Mouse (Mus musculus) cerebellum, postnatal 10 days (tissue): ENCODE results near the gene 1700056E22Rik.

Source experiments
- DNase-seq, 2 experiments: peaks; one replicate each; pipeline ENCODE4 v3.0.0; 2021; ENCODE audit warnings: mixed read lengths in 2 of 2

1700056E22Rik gene

GRCm38 (mm10) chr1:184034011-184034557 is at the start of gene 1700056E22Rik:
1700056E22Rik (minus strand) TSS chr1:184034301.
- peak; percentile 98 to 99 for DNase-seq

DNA sequence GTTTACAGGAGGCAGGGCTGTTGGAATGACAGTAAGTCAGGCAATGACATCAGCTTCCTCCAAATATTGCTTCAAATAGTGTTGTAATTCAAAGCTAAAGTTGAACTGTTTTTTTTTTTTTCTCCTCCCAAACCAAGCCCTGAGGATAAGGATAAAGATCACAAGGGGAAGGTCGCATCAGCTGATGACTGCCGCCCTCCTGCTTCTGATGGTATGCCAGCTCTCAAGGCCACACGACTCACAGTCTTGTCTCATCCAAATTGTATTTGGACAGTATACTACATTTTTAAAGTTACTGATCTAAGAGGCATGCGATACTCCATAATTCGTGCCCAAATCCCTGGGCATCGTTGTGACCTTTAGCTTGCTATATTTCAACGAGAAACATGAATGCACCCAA is 49.1 kb upstream of the 1700056E22Rik start:
- DNase-seq, result no peak

DNA sequence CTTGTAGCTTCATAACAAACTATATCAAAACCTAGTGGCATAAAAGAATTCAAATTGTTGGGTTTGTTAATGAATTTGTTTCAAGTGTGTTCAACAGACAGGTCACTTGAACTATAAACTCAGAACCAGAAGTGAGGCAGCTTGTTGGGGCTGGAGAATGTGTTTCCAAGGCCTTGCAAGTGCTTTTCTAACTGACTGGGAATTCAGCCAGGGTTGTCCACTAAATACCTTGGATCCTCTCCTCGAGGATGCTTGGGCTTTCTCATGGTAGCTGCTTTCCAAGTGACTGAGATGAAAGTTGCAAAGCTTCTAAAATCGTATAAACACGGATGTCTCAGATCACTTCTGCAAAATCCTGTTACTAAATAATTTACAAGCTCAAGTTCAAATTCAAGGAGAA is 48.6 kb upstream of the 1700056E22Rik start:
- DNase-seq, result no peak

DNA sequence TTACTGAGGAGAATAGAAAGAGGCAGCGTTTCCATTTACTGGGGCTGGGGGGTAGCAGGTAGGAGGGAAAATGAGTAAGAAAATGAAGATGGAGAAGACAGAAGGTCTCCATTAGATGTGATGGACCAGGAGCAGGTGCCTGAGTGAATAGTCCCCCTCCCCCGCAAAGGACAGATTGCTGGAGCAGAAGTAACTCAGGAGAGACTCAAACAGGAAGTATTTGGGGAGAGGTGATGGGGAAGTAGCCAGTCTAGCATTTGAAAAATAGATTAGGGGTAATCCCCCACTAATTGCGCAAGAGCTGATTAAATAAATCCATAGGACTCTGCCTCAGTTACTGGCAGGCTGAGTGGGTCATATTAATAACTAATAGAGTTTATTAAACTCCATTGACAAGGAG is 45.2 kb upstream of the 1700056E22Rik start:
- DNase-seq, result no peak

DNA sequence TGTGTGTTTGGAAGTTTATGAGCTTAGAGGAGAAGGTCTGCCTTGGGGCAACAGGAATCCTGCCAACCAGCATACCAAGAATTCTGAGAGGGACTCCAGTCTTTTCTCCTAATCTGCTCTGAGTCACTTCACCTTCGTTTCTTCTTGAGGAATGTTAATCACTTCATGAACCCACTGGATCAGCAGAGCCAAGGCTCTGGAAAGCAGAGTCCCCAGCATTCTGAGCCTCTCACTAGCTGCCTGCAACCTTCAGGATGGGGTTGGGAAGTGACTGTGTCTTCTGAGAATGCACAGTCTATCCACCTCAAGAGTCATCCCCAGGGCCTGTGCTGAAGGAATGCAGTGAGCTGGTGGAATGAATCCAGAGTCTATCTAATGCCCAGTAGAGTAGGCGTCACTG is 42.7 kb upstream of the 1700056E22Rik start:
- DNase-seq, result no peak

GRCm38 (mm10) chr1:184076065-184076464 is 42.0 kb upstream of the 1700056E22Rik start:
- DNase-seq, result no peak

DNA sequence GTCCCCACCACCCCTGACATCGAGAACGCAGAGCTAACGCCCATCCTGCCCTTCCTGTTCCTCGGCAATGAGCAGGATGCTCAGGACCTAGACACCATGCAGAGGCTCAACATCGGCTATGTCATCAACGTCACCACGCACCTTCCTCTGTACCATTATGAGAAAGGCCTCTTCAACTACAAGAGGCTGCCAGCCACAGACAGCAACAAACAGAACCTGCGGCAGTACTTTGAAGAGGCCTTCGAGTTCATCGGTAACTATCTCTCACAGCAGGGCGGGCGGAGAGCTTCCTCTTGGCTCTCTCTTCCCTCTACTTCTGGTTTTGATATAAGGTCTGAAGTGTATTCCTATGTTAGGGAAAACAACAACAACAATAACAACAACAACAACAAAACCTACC is 34.9 kb upstream of the 1700056E22Rik start:
- no peak for DNase-seq

GRCm38 (mm10) chr1:184067704-184068558 is 33.8 kb upstream of the 1700056E22Rik start:
- DNase-seq, result no peak

- no peak for DNase-seq
Observed at GRCm38 (mm10) chr1:184066460-184067287, 32.6 kb upstream of the 1700056E22Rik start.

DNA sequence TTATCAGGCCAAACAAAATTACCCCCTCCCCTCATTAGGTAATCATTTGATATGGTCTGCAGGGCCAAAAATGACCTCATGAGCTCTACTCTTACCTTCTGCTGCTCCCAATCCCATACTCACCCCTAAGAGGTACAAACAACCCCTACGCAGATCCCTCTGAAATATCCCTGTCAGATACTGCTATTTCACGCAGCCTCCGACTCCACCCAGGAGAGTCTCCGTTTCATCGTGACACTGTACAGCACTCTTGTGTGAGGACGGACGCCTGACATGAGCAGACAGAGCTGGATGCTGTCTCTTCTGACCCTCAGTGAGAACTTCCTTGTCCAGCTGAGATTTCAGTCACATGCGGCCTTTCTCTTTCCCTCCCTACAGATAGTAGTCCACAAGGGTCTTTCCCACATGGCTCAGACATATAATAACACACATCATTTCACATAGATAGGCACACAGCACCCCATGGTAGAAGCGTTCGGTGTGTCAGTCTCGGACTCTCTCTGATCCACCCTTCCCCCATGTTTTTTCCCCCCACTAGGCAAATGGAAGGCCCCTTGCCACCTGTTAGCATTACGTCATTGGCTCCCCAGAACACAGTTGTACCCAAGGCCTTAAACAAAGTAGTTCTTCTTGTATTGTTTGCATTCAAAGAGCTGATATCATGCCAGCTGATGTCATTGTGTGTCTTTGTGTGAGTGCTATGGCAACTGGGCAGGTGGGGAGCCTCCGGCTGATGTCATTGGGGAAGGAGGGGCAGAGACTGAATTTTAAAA is 31.7 kb upstream of the 1700056E22Rik start:
- no peak for DNase-seq

DNA sequence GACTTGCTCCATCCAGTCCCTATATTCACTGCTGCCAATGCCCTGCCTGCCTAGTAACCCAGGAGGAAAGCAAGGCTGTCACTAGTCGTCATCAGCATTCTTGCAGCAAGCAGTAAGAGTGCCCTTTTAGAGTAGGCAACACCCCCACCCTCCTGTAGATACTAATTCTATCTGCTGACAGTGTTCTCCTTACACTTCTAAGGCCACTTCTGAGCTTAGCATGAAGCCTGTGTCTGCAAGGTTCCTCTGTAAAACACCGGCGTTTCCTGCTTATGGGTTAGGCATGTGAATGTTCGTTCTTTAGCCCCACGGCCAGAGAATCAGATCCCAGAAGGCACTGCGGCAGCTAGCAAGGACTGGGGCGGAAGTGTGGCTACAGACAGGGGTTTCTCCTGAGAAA is 30.2 kb upstream of the 1700056E22Rik start:
- DNase-seq, result no peak

- DNase-seq, result no peak
Observed at GRCm38 (mm10) chr1:184061901-184062300, 27.8 kb upstream of the 1700056E22Rik start.

DNA sequence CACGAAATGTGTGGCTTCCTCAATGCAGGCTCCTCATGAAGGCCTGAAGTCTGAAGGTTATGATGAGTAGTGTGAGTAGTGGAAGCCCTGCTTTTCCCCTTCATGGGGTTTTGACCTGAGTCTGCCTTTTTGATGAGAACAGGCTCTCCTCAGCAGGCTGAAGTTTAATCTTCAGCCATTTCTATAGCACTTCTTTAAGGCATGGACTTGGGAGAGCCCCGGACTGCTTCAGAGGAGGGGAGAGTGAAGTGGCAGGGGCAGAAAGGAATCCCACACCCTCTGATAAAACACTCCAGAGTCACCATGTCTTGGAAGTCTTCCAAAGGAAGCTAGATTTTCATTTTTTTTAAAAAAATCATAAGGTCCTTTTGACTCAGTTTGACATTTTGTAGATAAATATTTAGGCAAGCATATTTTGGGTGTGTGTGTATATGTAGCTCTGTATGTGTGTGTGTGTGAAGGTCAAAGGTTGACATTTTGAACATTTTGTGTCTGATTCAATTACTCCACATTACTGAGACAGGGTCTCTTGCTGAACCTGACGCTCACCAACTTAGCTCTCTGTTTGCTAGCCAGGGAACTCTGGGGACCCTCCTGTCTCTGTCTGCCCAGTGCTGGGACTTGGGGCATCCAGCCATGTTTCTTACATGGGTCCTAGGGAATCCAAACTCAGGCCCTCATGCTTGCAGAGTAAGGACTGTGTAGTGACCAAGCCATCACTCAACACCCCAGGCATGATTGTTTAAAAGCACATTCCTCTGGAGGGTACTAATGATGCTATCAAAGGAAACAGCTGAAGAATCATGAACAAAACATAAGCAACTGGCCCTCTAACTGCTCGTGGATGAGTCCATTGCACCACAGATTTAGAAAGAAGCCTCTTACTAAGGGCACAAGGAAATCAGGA is 27.0 kb upstream of the 1700056E22Rik start:
- no peak for DNase-seq

DNA sequence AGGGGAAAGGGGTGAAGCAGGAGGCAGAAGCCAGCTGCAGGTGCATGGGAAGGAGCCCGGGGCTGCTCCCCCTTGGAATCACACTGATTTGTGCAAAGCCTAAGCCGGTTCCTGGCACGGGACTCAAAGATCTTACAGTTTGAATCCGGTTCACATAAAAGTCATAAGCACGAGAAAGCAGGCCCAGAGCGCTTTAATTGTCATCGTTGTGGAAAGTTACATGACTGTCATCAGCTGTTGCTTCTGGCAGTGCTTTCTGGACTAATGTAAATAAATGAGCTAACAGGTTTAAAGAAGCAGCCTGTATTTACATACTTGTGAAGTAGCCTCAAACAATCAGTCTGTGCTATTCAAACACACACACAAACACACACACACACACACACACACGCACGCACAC is 26.3 kb upstream of the 1700056E22Rik start:
- DNase-seq, result no peak

GRCm38 (mm10) chr1:184059814-184060213 is 25.7 kb upstream of the 1700056E22Rik start:
- DNase-seq, result no peak

GRCm38 (mm10) chr1:184058206-184058605 is 24.1 kb upstream of the 1700056E22Rik start:
- no peak for DNase-seq

- no peak for DNase-seq
Observed at GRCm38 (mm10) chr1:184054176-184054575, 20.1 kb upstream of the 1700056E22Rik start.

DNA sequence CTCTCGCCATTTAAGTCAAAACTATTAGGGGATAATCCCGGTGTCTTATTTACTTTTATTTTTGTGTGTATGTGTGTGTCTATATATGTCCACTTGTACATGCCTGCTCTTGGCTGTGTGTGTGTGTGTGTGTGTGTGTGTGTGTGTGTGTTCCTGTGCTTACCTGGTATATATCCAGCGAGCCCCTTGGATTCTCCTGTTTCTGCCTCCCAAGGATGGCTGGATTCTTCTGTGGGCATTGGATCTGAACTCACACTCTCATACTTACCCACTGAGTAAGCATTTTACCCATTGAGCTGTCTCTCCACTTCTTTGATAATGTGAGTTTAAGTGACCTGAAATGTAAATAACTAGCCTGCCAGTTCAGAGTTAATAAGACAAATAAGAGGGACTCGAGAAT is 19.6 kb upstream of the 1700056E22Rik start:
- no peak for DNase-seq

DNA sequence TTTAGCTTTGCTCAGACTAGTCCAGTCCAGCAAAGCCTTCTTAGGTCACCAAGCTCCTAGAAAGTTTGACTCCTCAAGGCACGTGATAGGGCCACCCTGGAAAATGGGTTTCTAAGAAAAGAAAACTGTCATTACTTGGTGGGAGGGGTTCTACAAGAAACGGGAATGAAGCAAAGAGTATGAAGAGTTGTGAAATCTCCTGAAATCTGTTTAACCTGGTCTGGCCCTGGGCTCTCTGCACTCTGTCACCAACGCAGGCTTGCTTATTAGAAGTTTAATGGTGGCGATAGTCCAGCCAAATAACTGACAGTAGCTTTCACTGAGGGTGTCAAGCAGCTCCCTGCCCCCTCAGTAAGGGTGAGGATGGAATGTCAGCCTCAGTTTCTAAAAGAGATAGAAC is 19.0 kb upstream of the 1700056E22Rik start:
- DNase-seq, result no peak

GRCm38 (mm10) chr1:184052331-184052730 is 18.2 kb upstream of the 1700056E22Rik start:
- no peak for DNase-seq

DNA sequence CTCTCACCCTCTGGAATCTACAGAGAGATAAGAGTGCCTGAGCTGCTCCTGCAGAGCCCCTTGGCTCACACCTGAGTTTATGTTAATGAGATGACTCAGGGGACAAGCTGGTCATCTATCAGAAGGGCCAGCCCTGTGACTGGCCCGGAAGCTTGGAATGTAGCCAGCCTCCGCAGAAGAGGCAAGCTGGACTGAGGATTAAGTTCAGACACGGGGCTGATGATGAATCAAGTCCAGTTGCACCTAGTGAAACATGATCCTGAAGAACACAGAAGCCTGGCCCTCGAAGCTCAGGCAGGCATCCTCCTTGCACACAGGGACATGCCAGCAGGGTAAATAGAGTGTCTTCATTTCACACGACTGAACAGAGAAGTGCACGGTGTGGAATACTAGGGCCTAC is 17.7 kb upstream of the 1700056E22Rik start:
- DNase-seq, result peak; percentile 72 to 76

DNA sequence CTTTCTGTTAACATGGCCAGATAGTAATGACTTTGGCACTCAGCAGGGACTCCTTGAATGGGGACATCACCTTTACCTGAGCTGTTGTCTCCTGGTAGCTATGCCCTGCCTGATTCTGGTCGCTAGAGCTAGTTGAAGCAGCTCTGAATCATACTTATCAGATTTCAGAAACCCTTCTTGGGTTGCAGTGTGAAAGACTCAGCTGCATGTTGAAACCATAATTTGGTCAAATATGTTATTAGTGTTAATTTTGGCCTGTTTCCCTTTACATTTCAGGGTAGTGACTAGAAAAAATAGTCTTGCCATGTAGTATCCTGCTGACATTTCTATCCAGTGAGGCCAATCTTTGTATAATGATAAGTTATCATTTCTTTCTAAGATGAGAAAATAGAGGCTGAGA is 17.2 kb upstream of the 1700056E22Rik start:
- DNase-seq, result no peak
